Mouse (Mus musculus) thymus, adult 2 months (tissue): ENCODE measurements around the gene Odaph.

Experiments
- CTCF ChIP-seq: fragments of 200-500 bp; IDR thresholded peaks from 2 replicates; pipeline ENCODE4 v1.5.1; 2012; ENCODE audit warnings: mild to moderate bottlenecking, control low read depth, low read length, moderate library complexity, borderline replicate concordance; ENCODE audit not compliant: control insufficient read depth, poor library complexity, insufficient read depth; ENCODE audit errors: extremely low read depth
- POLR2A ChIP-seq: fragments of 200-500 bp; IDR thresholded peaks from 2 replicates; pipeline ENCODE4 v1.6.1; 2012; ENCODE audit warnings: mild to moderate bottlenecking, low read length, control low read depth, moderate library complexity; ENCODE audit not compliant: control insufficient read depth, poor library complexity, insufficient read depth; ENCODE audit errors: extremely low read depth

DNA sequence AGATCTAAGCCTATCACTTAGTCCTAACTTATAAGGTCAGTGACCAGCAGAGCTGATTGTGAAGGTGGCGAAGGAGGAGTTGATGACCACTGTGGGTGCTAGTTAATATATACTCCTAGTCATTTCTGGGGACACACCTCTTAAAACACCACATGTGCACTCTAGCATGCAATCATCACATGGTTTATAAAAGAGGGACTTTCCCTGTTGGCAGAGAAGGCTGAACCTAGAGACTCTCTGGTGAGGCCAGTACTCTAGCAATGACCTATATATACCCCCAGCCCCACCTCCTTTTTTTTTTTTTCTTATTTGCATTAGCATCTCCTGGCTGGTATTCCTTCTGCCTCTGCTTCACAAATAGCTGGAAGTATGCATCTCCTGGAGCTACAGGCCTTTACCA lies 25.9 kb upstream of the Odaph start:
- TF ChIP-seq CTCF (no peak), POLR2A (no peak)
